Mouse (Mus musculus): Measurements from ENCODE around the gene 0610030E20Rik. TPM values are rescaled to one million over a fixed set of nuclear protein-coding genes. Genes with fewer than 3 reads are reported as not detected.

The 0610030E20Rik gene
- polyA plus RNA-seq, 1 experiment = 42.2 TPM

DNA sequence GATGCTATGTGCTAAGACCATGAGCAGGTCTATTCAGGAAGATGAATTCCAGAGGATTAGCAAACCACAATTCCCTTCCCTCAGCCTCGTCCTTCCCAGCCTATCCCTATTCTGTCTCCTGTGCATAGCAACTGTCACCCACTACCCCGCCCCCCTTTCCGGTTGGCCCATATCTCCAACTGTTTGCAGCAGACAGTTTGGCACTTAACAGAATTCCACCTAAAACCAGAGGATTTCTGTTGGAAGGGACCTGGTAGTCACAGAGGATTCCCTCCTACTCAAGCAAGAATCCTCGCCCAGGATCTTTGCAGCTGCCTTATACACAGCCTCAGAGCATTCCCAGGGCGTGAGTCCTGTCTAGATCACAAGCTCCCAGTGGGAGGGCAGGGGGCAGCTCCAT, 24.0 kb downstream of the 0610030E20Rik start:
- WGBS = 93% methylated on average over 5 of the region's 5 CpGs
- Histone ChIP-seq H3K4me1 (replicated peaks; ENCODE audit: control insufficient read depth, insufficient read depth, low read length) (peaks cover 15% of the 10 kb centered on the region), H3K27me3 (ENCODE audit: control insufficient read depth, insufficient read depth, low read length) (no peaks in the 10 kb centered on the region), H3K4me3 (ENCODE audit: control insufficient read depth, insufficient read depth, low read length) (no peak overlapping the region), H3K27ac (ENCODE audit: control insufficient read depth, insufficient read depth, low read length) (no peak overlapping the region), H3K36me3 (ENCODE audit: control insufficient read depth, insufficient read depth, low read length) (no peaks in the 10 kb centered on the region)
- no peak for DNase-seq
- TF ChIP-seq POLR2A (IDR thresholded peaks at IDR 0.05; ENCODE audit: control insufficient read depth, extremely low read depth, insufficient read depth, low read length, poor library complexity) (no peak), CTCF (IDR thresholded peaks at IDR 0.05; ENCODE audit: borderline replicate concordance, control insufficient read depth, extremely low read depth, insufficient read depth, low read length, poor library complexity) (no peak)

DNA sequence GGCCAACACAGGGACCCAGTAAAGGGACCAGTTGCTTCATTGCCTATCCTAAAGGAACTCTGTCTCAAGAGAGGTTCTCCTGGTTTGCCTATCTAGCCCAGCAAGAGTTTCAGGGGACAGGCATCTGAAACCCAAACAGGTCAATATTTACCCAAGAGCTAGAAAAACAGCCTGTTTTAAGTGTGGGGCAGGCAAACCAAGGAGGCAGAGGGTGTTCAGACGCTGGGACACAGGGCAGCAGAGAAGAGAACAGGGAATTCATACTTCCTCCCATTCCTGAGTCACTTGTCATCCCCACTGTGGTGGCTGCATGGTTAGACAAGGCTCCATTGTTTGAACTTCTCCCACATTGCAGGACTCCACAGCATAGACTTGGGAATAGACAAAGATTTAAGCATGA, 24.5 kb downstream of the 0610030E20Rik start:
- Histone ChIP-seq H3K27ac (ENCODE audit: control insufficient read depth, insufficient read depth, low read length) (no peak overlapping the region), H3K27me3 (ENCODE audit: control insufficient read depth, insufficient read depth, low read length) (no peaks in the 10 kb centered on the region), H3K36me3 (ENCODE audit: control insufficient read depth, insufficient read depth, low read length) (no peaks in the 10 kb centered on the region), H3K4me3 (ENCODE audit: control insufficient read depth, insufficient read depth, low read length) (no peak overlapping the region), H3K4me1 (replicated peaks; ENCODE audit: control insufficient read depth, insufficient read depth, low read length) (peaks cover 13% of the 10 kb centered on the region)
- WGBS = 88% methylated on average over 1 of the region's 1 CpGs
- TF ChIP-seq CTCF (IDR thresholded peaks at IDR 0.05; ENCODE audit: borderline replicate concordance, control insufficient read depth, extremely low read depth, insufficient read depth, low read length, poor library complexity) = no peak
- no peak for TF ChIP-seq POLR2A (IDR thresholded peaks at IDR 0.05; ENCODE audit: control insufficient read depth, extremely low read depth, insufficient read depth, low read length, poor library complexity)
- no peak for DNase-seq

DNA sequence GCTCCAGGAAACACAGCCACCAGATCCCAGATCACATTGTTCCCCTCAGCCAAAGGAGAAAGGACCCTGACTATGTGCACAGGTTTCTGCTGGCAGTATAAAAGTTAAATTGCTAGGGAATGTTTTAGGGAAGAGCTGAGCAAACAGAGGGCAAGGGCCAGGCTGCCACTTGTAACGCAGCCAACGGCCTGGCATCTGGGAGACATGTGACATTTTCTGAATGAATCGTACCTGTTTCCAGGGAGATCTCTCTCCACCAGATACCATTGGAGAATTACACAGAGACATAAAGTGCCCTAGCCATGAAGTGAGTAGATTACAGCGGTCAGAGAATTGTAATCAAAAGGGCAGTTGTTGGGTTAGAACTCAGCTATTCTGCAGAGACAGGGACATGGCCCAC, 26.1 kb downstream of the 0610030E20Rik start:
- 97% methylated on average over 4 of the region's 4 CpGs for WGBS
- peaks cover 13% of the 10 kb centered on the region for H3K4me1 ChIP-seq (replicated peaks; ENCODE audit: control insufficient read depth, insufficient read depth, low read length)
- H3K36me3 ChIP-seq (ENCODE audit: control insufficient read depth, insufficient read depth, low read length) = no peaks in the 10 kb centered on the region
- no peaks in the 10 kb centered on the region for H3K27me3 ChIP-seq (ENCODE audit: control insufficient read depth, insufficient read depth, low read length)
- no peak overlapping the region for H3K27ac ChIP-seq (ENCODE audit: control insufficient read depth, insufficient read depth, low read length)
- H3K4me3 ChIP-seq (ENCODE audit: control insufficient read depth, insufficient read depth, low read length) = no peak overlapping the region
- DNase-seq = no peak
- TF ChIP-seq POLR2A (IDR thresholded peaks at IDR 0.05; ENCODE audit: control insufficient read depth, extremely low read depth, insufficient read depth, low read length, poor library complexity) (no peak), CTCF (IDR thresholded peaks at IDR 0.05; ENCODE audit: borderline replicate concordance, control insufficient read depth, extremely low read depth, insufficient read depth, low read length, poor library complexity) (no peak)

DNA sequence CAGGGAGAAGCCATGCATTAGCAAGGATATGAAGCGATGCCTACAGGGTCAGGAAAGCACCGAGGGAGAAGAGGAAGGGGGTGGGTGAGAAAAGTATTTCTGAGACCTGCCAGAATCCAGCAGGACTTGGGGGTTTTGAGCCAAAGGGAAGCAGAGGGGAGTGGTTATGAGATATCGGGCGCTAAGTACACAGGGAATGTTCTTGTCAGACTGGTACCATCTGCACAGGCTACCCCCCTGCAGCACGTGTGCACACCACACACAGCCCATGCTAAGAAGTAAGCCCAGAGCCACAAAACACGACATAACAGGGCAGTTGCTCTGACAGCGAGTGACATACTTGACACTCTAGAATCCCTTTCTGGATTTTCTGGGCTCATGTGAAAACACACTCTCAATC, 27.1 kb downstream of the 0610030E20Rik start:
- no peak for DNase-seq
- H3K4me1 ChIP-seq (replicated peaks; ENCODE audit: control insufficient read depth, insufficient read depth, low read length) = peaks cover 13% of the 10 kb centered on the region
- no peaks in the 10 kb centered on the region for H3K36me3 ChIP-seq (ENCODE audit: control insufficient read depth, insufficient read depth, low read length)
- WGBS = 69% methylated on average over 7 of the region's 7 CpGs
- TF ChIP-seq CTCF (IDR thresholded peaks at IDR 0.05; ENCODE audit: borderline replicate concordance, control insufficient read depth, extremely low read depth, insufficient read depth, low read length, poor library complexity) (no peak), POLR2A (IDR thresholded peaks at IDR 0.05; ENCODE audit: control insufficient read depth, extremely low read depth, insufficient read depth, low read length, poor library complexity) (no peak)
- no peak overlapping the region for H3K27ac ChIP-seq (ENCODE audit: control insufficient read depth, insufficient read depth, low read length)
- H3K4me3 ChIP-seq (ENCODE audit: control insufficient read depth, insufficient read depth, low read length) = no peak overlapping the region
- H3K27me3 ChIP-seq (ENCODE audit: control insufficient read depth, insufficient read depth, low read length) = no peaks in the 10 kb centered on the region

DNA sequence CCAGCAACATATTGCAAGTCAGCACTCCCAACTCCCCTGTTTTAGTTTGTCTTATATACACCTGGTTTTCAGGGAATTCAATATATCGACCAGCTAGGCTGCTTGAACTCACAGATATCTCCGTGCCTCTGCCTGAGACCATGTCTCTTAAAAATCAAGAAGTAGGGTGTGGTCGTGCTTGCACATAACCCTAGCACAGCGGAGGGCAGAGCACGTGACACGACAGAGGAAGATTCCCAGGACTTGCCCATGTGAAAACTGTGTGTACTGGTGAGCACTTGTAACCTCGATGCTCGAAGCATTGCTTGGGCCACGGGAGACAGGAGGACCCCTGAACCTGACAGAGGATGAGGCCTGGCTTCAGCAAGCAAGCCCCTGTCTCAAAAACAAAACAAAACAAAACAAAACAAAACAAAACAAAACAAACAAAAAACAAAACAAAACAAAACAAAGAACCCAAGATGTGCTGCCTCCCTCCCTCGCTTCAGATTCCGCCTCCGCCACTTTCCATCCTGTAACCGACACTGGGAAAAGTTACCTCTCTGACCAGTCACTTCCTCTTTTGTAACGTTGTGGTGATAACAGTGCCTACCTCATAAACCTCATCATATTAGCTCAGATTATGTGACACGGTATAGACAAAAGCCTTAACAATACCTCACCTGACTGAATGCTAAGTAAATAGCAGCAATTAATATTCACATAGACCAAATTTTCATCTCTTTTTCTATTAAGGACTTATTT, 27.9 kb downstream of the 0610030E20Rik start:
- peak overlapping the region; percentile 7; the same call in 1 of the 2 replicates for H3K27ac ChIP-seq (ENCODE audit: control insufficient read depth, insufficient read depth, low read length)
- H3K36me3 ChIP-seq (ENCODE audit: control insufficient read depth, insufficient read depth, low read length) = no peaks in the 10 kb centered on the region
- DNase-seq = no peak
- no peak for TF ChIP-seq CTCF (IDR thresholded peaks at IDR 0.05; ENCODE audit: borderline replicate concordance, control insufficient read depth, extremely low read depth, insufficient read depth, low read length, poor library complexity)
- no peak for TF ChIP-seq POLR2A (IDR thresholded peaks at IDR 0.05; ENCODE audit: control insufficient read depth, extremely low read depth, insufficient read depth, low read length, poor library complexity)
- WGBS = 19% methylated on average over 15 of the region's 15 CpGs
- no peak overlapping the region for H3K4me3 ChIP-seq (ENCODE audit: control insufficient read depth, insufficient read depth, low read length)
- H3K27me3 ChIP-seq (ENCODE audit: control insufficient read depth, insufficient read depth, low read length) = no peaks in the 10 kb centered on the region
- H3K4me1 ChIP-seq (replicated peaks; ENCODE audit: control insufficient read depth, insufficient read depth, low read length) = peaks cover 19% of the 10 kb centered on the region

DNA sequence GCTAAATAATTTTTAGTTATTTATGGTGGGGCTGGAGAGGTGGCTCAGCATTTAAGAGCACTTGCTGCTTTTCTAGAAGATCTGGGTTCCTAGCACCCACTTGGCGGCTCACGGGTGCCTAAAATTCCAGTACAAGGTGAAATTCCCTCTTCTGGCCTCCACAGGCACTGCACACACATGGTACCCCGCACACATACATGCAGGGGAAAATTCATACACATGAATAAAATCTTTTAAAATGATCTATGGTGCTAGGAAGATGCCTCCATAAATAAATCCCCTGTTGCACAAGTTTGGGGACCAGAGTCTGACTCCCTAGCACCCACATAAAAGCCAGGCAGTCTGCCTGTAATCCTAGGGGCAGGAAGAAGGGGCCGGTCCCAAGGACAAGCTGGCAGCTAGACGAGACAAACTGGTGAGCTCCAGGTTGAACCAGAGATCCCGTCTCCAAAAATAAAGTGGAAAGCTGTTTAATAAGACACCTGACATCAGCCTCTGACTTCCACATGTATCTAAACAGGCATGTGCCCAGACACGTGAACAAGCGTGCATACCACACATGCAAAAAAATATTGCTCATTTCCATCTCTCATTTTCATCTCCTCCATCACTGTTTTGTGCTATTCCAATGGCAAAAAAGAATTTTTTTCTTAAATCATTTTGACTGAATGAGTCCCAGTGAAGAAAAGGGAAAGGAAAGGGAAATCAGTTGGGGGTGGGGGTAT, 31.6 kb downstream of the 0610030E20Rik start:
- TF ChIP-seq CTCF (IDR thresholded peaks at IDR 0.05; ENCODE audit: borderline replicate concordance, control insufficient read depth, extremely low read depth, insufficient read depth, low read length, poor library complexity) (no peak), POLR2A (IDR thresholded peaks at IDR 0.05; ENCODE audit: control insufficient read depth, extremely low read depth, insufficient read depth, low read length, poor library complexity) (no peak)
- H3K27me3 ChIP-seq (ENCODE audit: control insufficient read depth, insufficient read depth, low read length) = no peaks in the 10 kb centered on the region
- 91% methylated on average over 8 of the region's 8 CpGs for WGBS
- DNase-seq = no peak
- H3K27ac ChIP-seq (ENCODE audit: control insufficient read depth, insufficient read depth, low read length) = no peak overlapping the region
- peaks cover 33% of the 10 kb centered on the region for H3K4me1 ChIP-seq (replicated peaks; ENCODE audit: control insufficient read depth, insufficient read depth, low read length)
- H3K36me3 ChIP-seq (ENCODE audit: control insufficient read depth, insufficient read depth, low read length) = no peaks in the 10 kb centered on the region
- H3K4me3 ChIP-seq (ENCODE audit: control insufficient read depth, insufficient read depth, low read length) = no peak overlapping the region
